Mouse (Mus musculus) cerebellum, adult 2 months (tissue): ENCODE measurements at regions not wholly inside any gene's neighbourhood (a gene's known extent, or its start where the extent isn't known, plus 50 kb on each side); places are given as distances from the start of the nearest gene placed in this dataset.
A peak's percentile ranks its signal among the peaks of the same experiment; 100 is the strongest.
"Not testable (repeated sequence)": the region's sequence is repeated elsewhere in the genome, so short reads cannot be mapped to it uniquely, and the experiment has no call there.

Source experiments
- DNase-seq, 2 experiments: peaks; one replicate each; pipeline ENCODE4 v3.0.0; 2021
- H3K27ac ChIP-seq: fragments of 200-500 bp; 2 replicates; pipeline ENCODE4 v1.5.1; 2012; ENCODE audit warnings: low read length, control low read depth, inconsistent platforms; ENCODE audit not compliant: insufficient read depth
- H3K27me3 ChIP-seq: fragments of 200-500 bp; 2 replicates; pipeline ENCODE4 v1.6.1; 2012; ENCODE audit warnings: inconsistent platforms, mild to moderate bottlenecking, low read length, moderate library complexity; ENCODE audit not compliant: control insufficient read depth, insufficient read depth
- H3K4me1 ChIP-seq: fragments of 200-500 bp; 2 replicates; pipeline ENCODE4 v1.6.1; 2011; ENCODE audit warnings: low read length; ENCODE audit not compliant: control insufficient read depth, insufficient read depth
- H3K4me3 ChIP-seq: fragments of 200-500 bp; replicated peaks from 2 replicates; pipeline ENCODE3; 2011; ENCODE audit warnings: mild to moderate bottlenecking, low read depth, low read length, control low read depth; ENCODE audit not compliant: insufficient read depth
- CTCF ChIP-seq: fragments of 200-500 bp; IDR thresholded peaks from 2 replicates; pipeline ENCODE4 v1.5.1; 2011; ENCODE audit warnings: low read depth, mild to moderate bottlenecking, control low read depth, low read length, moderate library complexity, borderline replicate concordance; ENCODE audit not compliant: insufficient read depth
- POLR2A ChIP-seq: fragments of 200-500 bp; IDR thresholded peaks from 2 replicates; pipeline ENCODE4 v1.6.1; 2011; ENCODE audit warnings: low read length, control low read depth, borderline replicate concordance; ENCODE audit not compliant: insufficient read depth
- WGBS: fragments of 180-500 bp; shearing (Covaris S2); methylation state at CpG from one replicate; pipeline ENCODE4 v1.1.7; 2018; 5-methylcytosine and 5-hydroxymethylcytosine counted together

GRCm38 (mm10) chrX:70871209-70871608, 178.8 kb upstream of the Mamld1 start:
- H3K4me1 ChIP-seq = no peaks in the 10 kb centered on the region
- H3K4me3 ChIP-seq = no peak overlapping the region
- no peak for DNase-seq
- no peak overlapping the region for H3K27ac ChIP-seq
- no peaks in the 10 kb centered on the region for H3K27me3 ChIP-seq
- TF ChIP-seq CTCF (no peak), POLR2A (no peak)
- WGBS = 81% methylated on average over 1 of the region's 1 CpGs

- Histone ChIP-seq H3K4me3 (no peak overlapping the region), H3K4me1 (no peaks in the 10 kb centered on the region), H3K27ac (no peak overlapping the region), H3K27me3 (no peaks in the 10 kb centered on the region)
- WGBS = 59% methylated on average over 2 of the region's 2 CpGs
- no peak for DNase-seq
- TF ChIP-seq CTCF = no peak
- no peak for TF ChIP-seq POLR2A
These were observed 168.7 kb upstream of the Mamld1 start for GRCm38 (mm10) chrX:70881326-70881725.

- TF ChIP-seq POLR2A (no peak), CTCF (no peak)
- no peak for DNase-seq
- 38% methylated on average over 2 of the region's 2 CpGs for WGBS
These were observed 166.6 kb upstream of the Mamld1 start for GRCm38 (mm10) chrX:70883461-70883860.

GRCm38 (mm10) chrX:70894517-70894916, 155.5 kb upstream of the Mamld1 start:
- WGBS = 86% methylated on average over 2 of the region's 2 CpGs
- Histone ChIP-seq H3K4me3 (no peak overlapping the region), H3K27me3 (no peaks in the 10 kb centered on the region), H3K27ac (no peak overlapping the region), H3K4me1 (peaks cover 4% of the 10 kb centered on the region; the same call in 1 of the 2 replicates)
- DNase-seq = no peak
- TF ChIP-seq POLR2A (no peak), CTCF (no peak)

More at GRCm38 (mm10) chrX:70883461-70883860, 166.6 kb upstream of the Mamld1 start:
- H3K4me1 ChIP-seq = no peaks in the 10 kb centered on the region
- H3K27ac ChIP-seq = no peak overlapping the region
- no peaks in the 10 kb centered on the region for H3K27me3 ChIP-seq
- H3K4me3 ChIP-seq = no peak overlapping the region

- DNase-seq = no peak
- Histone ChIP-seq H3K27ac (no peak overlapping the region), H3K4me1 (peaks cover 9% of the 10 kb centered on the region), H3K4me3 (no peak overlapping the region), H3K27me3 (no peaks in the 10 kb centered on the region)
- TF ChIP-seq POLR2A = no peak
- TF ChIP-seq CTCF = no peak
- 90% methylated on average over 4 of the region's 4 CpGs for WGBS
These were observed 154.5 kb upstream of the Mamld1 start for GRCm38 (mm10) chrX:70895554-70895953.

- 98% methylated on average over 2 of the region's 2 CpGs for WGBS
- no peak overlapping the region for H3K4me3 ChIP-seq
- no peak for TF ChIP-seq POLR2A
- TF ChIP-seq CTCF = no peak
- H3K4me1 ChIP-seq = peaks cover 9% of the 10 kb centered on the region
- H3K27me3 ChIP-seq = no peaks in the 10 kb centered on the region
- H3K27ac ChIP-seq = no peak overlapping the region
- no peak for DNase-seq
These were observed 152.8 kb upstream of the Mamld1 start for GRCm38 (mm10) chrX:70897110-70897721.

- WGBS = 29% methylated on average over 1 of the region's 1 CpGs
- not testable (repeated sequence) for H3K27me3 ChIP-seq, H3K4me1 ChIP-seq, H3K27ac ChIP-seq, H3K4me3 ChIP-seq
- DNase-seq = peak; percentile 11 to 50
These were observed 151.2 kb upstream of the Mamld1 start for GRCm38 (mm10) chrX:70898836-70899235.

- H3K27ac ChIP-seq = no peak overlapping the region
- peaks cover 9% of the 10 kb centered on the region for H3K4me1 ChIP-seq
- no peak overlapping the region for H3K4me3 ChIP-seq
- no peaks in the 10 kb centered on the region for H3K27me3 ChIP-seq
- no peak for TF ChIP-seq POLR2A
- TF ChIP-seq CTCF = no peak
- peak; percentile 20 to 45 for DNase-seq
- WGBS = 15% methylated on average over 8 of the region's 8 CpGs
These were observed 150.2 kb upstream of the Mamld1 start for GRCm38 (mm10) chrX:70899720-70900479.
